Mouse (Mus musculus): ENCODE results near the gene Pigu. TPM values are rescaled to one million over a fixed set of nuclear protein-coding genes. Genes with fewer than 3 reads are reported as not detected.

Gene Pigu
- polyA plus RNA-seq, 1 experiment from 2014 or later = 60.4 TPM

GRCm38 (mm10) chr2:155335231-155335630, 22.0 kb downstream of the Pigu start:
- ATAC-seq = no peak
- no peak overlapping the region for H3K9ac ChIP-seq (replicated peaks; ENCODE audit: low read depth, low read length)
- H3K4me3 ChIP-seq (replicated peaks; ENCODE audit: low read length) = no peak overlapping the region
- H3K27ac ChIP-seq (ENCODE audit: low read length) = no peak overlapping the region
- no peak overlapping the region for H3K4me2 ChIP-seq (ENCODE audit: low read length)
- H3K27me3 ChIP-seq (replicated peaks; ENCODE audit: control insufficient read depth, insufficient read depth, low read length) = no peaks in the 10 kb centered on the region
- peaks cover 2% of the 10 kb centered on the region; the same call in 1 of the 2 replicates for H3K36me3 ChIP-seq (ENCODE audit: control insufficient read depth, insufficient read depth)
- 93% methylated on average over 1 of the region's 1 CpGs for WGBS
- H3K9me3 ChIP-seq (ENCODE audit: control insufficient read depth, low read length) = no peaks in the 10 kb centered on the region
- no peaks in the 10 kb centered on the region for H3K4me1 ChIP-seq (replicated peaks; ENCODE audit: control insufficient read depth, insufficient read depth, low read length)

- ATAC-seq = no peak
- peaks cover 6% of the 10 kb centered on the region for H3K36me3 ChIP-seq (ENCODE audit: control insufficient read depth, insufficient read depth)
- no peak overlapping the region for H3K4me2 ChIP-seq (ENCODE audit: low read length)
- no peak overlapping the region for H3K9ac ChIP-seq (replicated peaks; ENCODE audit: low read depth, low read length)
- no peak overlapping the region for H3K4me3 ChIP-seq (replicated peaks; ENCODE audit: low read length)
- 82% methylated on average over 1 of the region's 1 CpGs for WGBS
- H3K9me3 ChIP-seq (ENCODE audit: control insufficient read depth, low read length) = no peaks in the 10 kb centered on the region
- no peak overlapping the region for H3K27ac ChIP-seq (ENCODE audit: low read length)
- no peaks in the 10 kb centered on the region for H3K4me1 ChIP-seq (replicated peaks; ENCODE audit: control insufficient read depth, insufficient read depth, low read length)
- no peaks in the 10 kb centered on the region for H3K27me3 ChIP-seq (replicated peaks; ENCODE audit: control insufficient read depth, insufficient read depth, low read length)
Measured at GRCm38 (mm10) chr2:155333421-155333820, 23.8 kb downstream of the Pigu start.

GRCm38 (mm10) chr2:155331351-155331750, 25.9 kb downstream of the Pigu start:
- WGBS = 98% methylated on average over 4 of the region's 4 CpGs
- Histone ChIP-seq H3K4me3 (replicated peaks; ENCODE audit: low read length) (no peak overlapping the region), H3K4me2 (ENCODE audit: low read length) (no peak overlapping the region), H3K9ac (replicated peaks; ENCODE audit: low read depth, low read length) (no peak overlapping the region), H3K27ac (ENCODE audit: low read length) (no peak overlapping the region), H3K4me1 (replicated peaks; ENCODE audit: control insufficient read depth, insufficient read depth, low read length) (no peaks in the 10 kb centered on the region), H3K9me3 (ENCODE audit: control insufficient read depth, low read length) (no peaks in the 10 kb centered on the region), H3K36me3 (ENCODE audit: control insufficient read depth, insufficient read depth) (peaks cover 15% of the 10 kb centered on the region), H3K27me3 (replicated peaks; ENCODE audit: control insufficient read depth, insufficient read depth, low read length) (no peaks in the 10 kb centered on the region)
- ATAC-seq = no peak

GRCm38 (mm10) chr2:155330811-155331210, 26.4 kb downstream of the Pigu start:
- Histone ChIP-seq H3K27ac (ENCODE audit: low read length) (no peak overlapping the region), H3K4me1 (replicated peaks; ENCODE audit: control insufficient read depth, insufficient read depth, low read length) (no peaks in the 10 kb centered on the region), H3K36me3 (ENCODE audit: control insufficient read depth, insufficient read depth) (peaks cover 19% of the 10 kb centered on the region), H3K9ac (replicated peaks; ENCODE audit: low read depth, low read length) (no peak overlapping the region), H3K4me3 (replicated peaks; ENCODE audit: low read length) (no peak overlapping the region), H3K4me2 (ENCODE audit: low read length) (no peak overlapping the region), H3K9me3 (ENCODE audit: control insufficient read depth, low read length) (no peaks in the 10 kb centered on the region), H3K27me3 (replicated peaks; ENCODE audit: control insufficient read depth, insufficient read depth, low read length) (no peaks in the 10 kb centered on the region)
- ATAC-seq = no peak
- 90% methylated on average over 4 of the region's 4 CpGs for WGBS

GRCm38 (mm10) chr2:155329707-155330106, 27.5 kb downstream of the Pigu start:
- H3K27me3 ChIP-seq (replicated peaks; ENCODE audit: control insufficient read depth, insufficient read depth, low read length) = no peaks in the 10 kb centered on the region
- 81% methylated on average over 2 of the region's 2 CpGs for WGBS
- peaks cover 19% of the 10 kb centered on the region for H3K36me3 ChIP-seq (ENCODE audit: control insufficient read depth, insufficient read depth)
- ATAC-seq = no peak
- no peaks in the 10 kb centered on the region for H3K9me3 ChIP-seq (ENCODE audit: control insufficient read depth, low read length)
- no peaks in the 10 kb centered on the region for H3K4me1 ChIP-seq (replicated peaks; ENCODE audit: control insufficient read depth, insufficient read depth, low read length)
- no peak overlapping the region for H3K4me3 ChIP-seq (replicated peaks; ENCODE audit: low read length)
- H3K27ac ChIP-seq (ENCODE audit: low read length) = no peak overlapping the region
- no peak overlapping the region for H3K4me2 ChIP-seq (ENCODE audit: low read length)
- no peak overlapping the region for H3K9ac ChIP-seq (replicated peaks; ENCODE audit: low read depth, low read length)

- ATAC-seq = no peak
- no peak overlapping the region for H3K4me2 ChIP-seq (ENCODE audit: low read length)
- no peaks in the 10 kb centered on the region for H3K9me3 ChIP-seq (ENCODE audit: control insufficient read depth, low read length)
- no peaks in the 10 kb centered on the region for H3K4me1 ChIP-seq (replicated peaks; ENCODE audit: control insufficient read depth, insufficient read depth, low read length)
- H3K4me3 ChIP-seq (replicated peaks; ENCODE audit: low read length) = no peak overlapping the region
- H3K27me3 ChIP-seq (replicated peaks; ENCODE audit: control insufficient read depth, insufficient read depth, low read length) = no peaks in the 10 kb centered on the region
- H3K9ac ChIP-seq (replicated peaks; ENCODE audit: low read depth, low read length) = no peak overlapping the region
- peaks cover 16% of the 10 kb centered on the region for H3K36me3 ChIP-seq (ENCODE audit: control insufficient read depth, insufficient read depth)
- H3K27ac ChIP-seq (ENCODE audit: low read length) = no peak overlapping the region
Measured at GRCm38 (mm10) chr2:155328906-155329305, 28.3 kb downstream of the Pigu start.

GRCm38 (mm10) chr2:155327906-155328305, 29.3 kb downstream of the Pigu start:
- Histone ChIP-seq H3K36me3 (ENCODE audit: control insufficient read depth, insufficient read depth) (peaks cover 16% of the 10 kb centered on the region), H3K4me3 (replicated peaks; ENCODE audit: low read length) (no peak overlapping the region), H3K27ac (ENCODE audit: low read length) (no peak overlapping the region), H3K4me1 (replicated peaks; ENCODE audit: control insufficient read depth, insufficient read depth, low read length) (no peaks in the 10 kb centered on the region), H3K9ac (replicated peaks; ENCODE audit: low read depth, low read length) (no peak overlapping the region), H3K9me3 (ENCODE audit: control insufficient read depth, low read length) (no peaks in the 10 kb centered on the region), H3K27me3 (replicated peaks; ENCODE audit: control insufficient read depth, insufficient read depth, low read length) (no peaks in the 10 kb centered on the region), H3K4me2 (ENCODE audit: low read length) (no peak overlapping the region)
- no peak for ATAC-seq
- WGBS = 92% methylated on average over 5 of the region's 5 CpGs

GRCm38 (mm10) chr2:155326001-155326400, 31.2 kb downstream of the Pigu start:
- Histone ChIP-seq H3K27me3 (replicated peaks; ENCODE audit: control insufficient read depth, insufficient read depth, low read length) (no peaks in the 10 kb centered on the region), H3K27ac (ENCODE audit: low read length) (no peak overlapping the region), H3K9me3 (ENCODE audit: control insufficient read depth, low read length) (no peaks in the 10 kb centered on the region), H3K4me2 (ENCODE audit: low read length) (no peak overlapping the region), H3K4me3 (replicated peaks; ENCODE audit: low read length) (no peak overlapping the region), H3K4me1 (replicated peaks; ENCODE audit: control insufficient read depth, insufficient read depth, low read length) (no peaks in the 10 kb centered on the region), H3K9ac (replicated peaks; ENCODE audit: low read depth, low read length) (no peak overlapping the region), H3K36me3 (ENCODE audit: control insufficient read depth, insufficient read depth) (peaks cover 16% of the 10 kb centered on the region)
- no peak for ATAC-seq
- WGBS = 90% methylated on average over 4 of the region's 4 CpGs

- Histone ChIP-seq H3K4me3 (replicated peaks; ENCODE audit: low read length) (no peak overlapping the region), H3K9ac (replicated peaks; ENCODE audit: low read depth, low read length) (no peak overlapping the region)
- WGBS = 87% methylated on average over 5 of the region's 5 CpGs
Measured at GRCm38 (mm10) chr2:155320596-155320995, 36.6 kb downstream of the Pigu start.

GRCm38 (mm10) chr2:155318618-155319017, 38.6 kb downstream of the Pigu start:
- H3K27ac ChIP-seq (ENCODE audit: low read length) = no peak overlapping the region
- H3K4me1 ChIP-seq (replicated peaks; ENCODE audit: control insufficient read depth, insufficient read depth, low read length) = no peaks in the 10 kb centered on the region
- no peak for ATAC-seq
- peaks cover under 1% of the 10 kb centered on the region for H3K36me3 ChIP-seq (ENCODE audit: control insufficient read depth, insufficient read depth)
- H3K27me3 ChIP-seq (replicated peaks; ENCODE audit: control insufficient read depth, insufficient read depth, low read length) = no peaks in the 10 kb centered on the region
- H3K9ac ChIP-seq (replicated peaks; ENCODE audit: low read depth, low read length) = no peak overlapping the region
- no peaks in the 10 kb centered on the region for H3K9me3 ChIP-seq (ENCODE audit: control insufficient read depth, low read length)
- 92% methylated on average over 2 of the region's 2 CpGs for WGBS
- no peak overlapping the region for H3K4me3 ChIP-seq (replicated peaks; ENCODE audit: low read length)
- H3K4me2 ChIP-seq (ENCODE audit: low read length) = no peak overlapping the region

More at GRCm38 (mm10) chr2:155320596-155320995, 36.6 kb downstream of the Pigu start:
- no peaks in the 10 kb centered on the region for H3K9me3 ChIP-seq (ENCODE audit: control insufficient read depth, low read length)
- H3K4me2 ChIP-seq (ENCODE audit: low read length) = no peak overlapping the region
- H3K36me3 ChIP-seq (ENCODE audit: control insufficient read depth, insufficient read depth) = no peaks in the 10 kb centered on the region; the same call in 1 of the 2 replicates
- no peak for ATAC-seq
- H3K27me3 ChIP-seq (replicated peaks; ENCODE audit: control insufficient read depth, insufficient read depth, low read length) = no peaks in the 10 kb centered on the region
- no peaks in the 10 kb centered on the region for H3K4me1 ChIP-seq (replicated peaks; ENCODE audit: control insufficient read depth, insufficient read depth, low read length)
- no peak overlapping the region for H3K27ac ChIP-seq (ENCODE audit: low read length)

Data from forebrain, embryonic 16.5 days (tissue).